23 mouse cellular contexts compared by ENCODE assay signal in genomic region chr8:70183194-70183593, GRCm38 (mm10). TPM values are rescaled to one million over a fixed set of nuclear protein-coding genes. Genes with fewer than 3 reads are reported as not detected.
"Had no signal": no experiment of that assay in that cellular context is flagged by ENCODE, and none has a peak within 500 bp of the region (broad histone marks: within the 10 kb centered on the region; RNA-seq: fewer than 3 reads in every experiment).

No protein-coding gene starts in this region.

- H3K4me2 ChIP-seq: kidney, embryonic 15.5 days; limb, embryonic 12.5 days; limb, embryonic 15.5 days; liver, embryonic 15.5 days; lung, embryonic 15.5 days; midbrain, embryonic 13.5 days; neural tube, embryonic 13.5 days had no signal

- H3K9ac ChIP-seq: kidney, embryonic 15.5 days; limb, embryonic 12.5 days; limb, embryonic 15.5 days; liver, embryonic 15.5 days; lung, embryonic 15.5 days; midbrain, embryonic 13.5 days; neural tube, embryonic 13.5 days had no signal

- H3K4me1 ChIP-seq: limb, embryonic 15.5 days; lung, embryonic 15.5 days; midbrain, embryonic 13.5 days; neural tube, embryonic 13.5 days had no signal

- H3K9me3 ChIP-seq: kidney, embryonic 15.5 days; limb, embryonic 12.5 days; limb, embryonic 15.5 days; liver, embryonic 15.5 days; lung, embryonic 15.5 days; megakaryocyte, embryonic 14.5 days; midbrain, embryonic 10.5 days; midbrain, embryonic 13.5 days; neural tube, embryonic 13.5 days had no signal

- H3K27me3 ChIP-seq: kidney, embryonic 15.5 days; limb, embryonic 12.5 days; limb, embryonic 15.5 days; liver, embryonic 15.5 days; lung, embryonic 15.5 days; megakaryocyte, embryonic 14.5 days; midbrain, embryonic 13.5 days; neural tube, embryonic 13.5 days had no signal

- H3K4me3 ChIP-seq: kidney, embryonic 15.5 days; limb, embryonic 12.5 days; limb, embryonic 15.5 days; liver, embryonic 15.5 days; lung, embryonic 15.5 days; megakaryocyte, embryonic 14.5 days; midbrain, embryonic 10.5 days; midbrain, embryonic 13.5 days; myocyte; neural tube, embryonic 13.5 days had no signal

- DNase-seq: kidney, adult 2 months; kidney, postnatal 14 days; kidney, postnatal 4 days; left cerebral cortex, postnatal 4 days; lung, adult 18-20 months; lung, postnatal 10 days; lung, postnatal 36 days; thymus, adult 18-20 months; thymus, postnatal 36 days had no signal

- ATAC-seq: intestine, postnatal 0 days; midbrain, embryonic 13.5 days; midbrain, embryonic 16.5 days had no signal

- H3K27ac ChIP-seq: kidney, embryonic 15.5 days; limb, embryonic 12.5 days; limb, embryonic 15.5 days; lung, embryonic 15.5 days; midbrain, embryonic 10.5 days; midbrain, embryonic 13.5 days; neural tube, embryonic 13.5 days had no signal

RNA-seq across cellular contexts. Expression of gene Slc25a42, which starts 28.9 kb away (rescaled TPM):
- total RNA-seq: monocyte, adult 5-6 weeks had no signal

RNA-seq across cellular contexts. Expression of gene Mef2b, which starts 43.7 kb away (rescaled TPM):
- total RNA-seq: left cerebral cortex, postnatal 14 days had no signal
- polyA plus RNA-seq: intestine, postnatal 0 days; liver, embryonic 15.5 days had no signal
